In genomic region chr11:106158081-106158929, GRCm38 (mm10) we compare ENCODE assay signal across 8 mouse cellular contexts. TPM values are rescaled to one million over a fixed set of nuclear protein-coding genes. Genes with fewer than 3 reads are reported as not detected.
A peak's percentile ranks its signal among the peaks of the same experiment; 100 is the strongest.
DNase-seq lines count a peak whose midpoint lies in the region; ATAC-seq and TF ChIP-seq lines count a peak whose summit lies in the region.

No protein-coding gene starts in this region.

- peak; percentile 72 for TF ChIP-seq CTCF in cortical plate, adult 2 months (IDR thresholded peaks at IDR 0.05; ENCODE audit: extremely low read depth, insufficient read depth, low read length)
- peak; percentile 63 for TF ChIP-seq CTCF in hindbrain, postnatal 0 days (IDR thresholded peaks at IDR 0.05; ENCODE audit: low read depth)
- TF ChIP-seq CTCF in olfactory bulb, adult 2 months (IDR thresholded peaks at IDR 0.05; ENCODE audit: insufficient read depth, low read depth, low read length), result peak; percentile 56

- peak overlapping the region; percentile 51 for H3K27ac ChIP-seq in cortical plate, adult 2 months (ENCODE audit: insufficient read depth, low read length)
- 0 out of 2 replicates have a peak overlapping the region, but pooled peaks have one; percentile 5 for H3K27ac ChIP-seq in hindbrain, postnatal 0 days
- peak overlapping the region; percentile 92 for H3K27ac ChIP-seq in lung, embryonic 15.5 days
- peak overlapping the region; percentile 61 for H3K27ac ChIP-seq in olfactory bulb, adult 2 months (ENCODE audit: insufficient read depth, low read depth, low read length)

- no peaks in the 10 kb centered on the region; the same call in 1 of the 2 replicates for H3K4me1 ChIP-seq in cortical plate, adult 2 months (ENCODE audit: control insufficient read depth, insufficient read depth, low read length)
- H3K4me1 ChIP-seq in hindbrain, postnatal 0 days (ENCODE audit: insufficient read depth, low read length), result peaks cover 11% of the 10 kb centered on the region; the same call in 1 of the 2 replicates
- H3K4me1 ChIP-seq in lung, embryonic 15.5 days, result peaks cover 26% of the 10 kb centered on the region
- peaks cover 53% of the 10 kb centered on the region for H3K4me1 ChIP-seq in olfactory bulb, adult 2 months (ENCODE audit: control insufficient read depth, insufficient read depth, low read length)

- no peak overlapping the region for H3K9ac ChIP-seq in hindbrain, postnatal 0 days (replicated peaks; ENCODE audit: low read length)
- H3K9ac ChIP-seq in lung, embryonic 15.5 days, result peak overlapping the region; percentile 94

- ATAC-seq in cerebellum, adult (ENCODE audit: insufficient number of reproducible peaks, low FRiP score, low TSS enrichment), result no peak
- ATAC-seq in hindbrain, postnatal 0 days, result no peak
- no peak for ATAC-seq in lung, embryonic 15.5 days (ENCODE audit: borderline replicate concordance, extremely low read depth, low FRiP score, low TSS enrichment)

- no peaks in the 10 kb centered on the region for H3K27me3 ChIP-seq in hindbrain, postnatal 0 days (ENCODE audit: insufficient read depth, low read length)
- H3K27me3 ChIP-seq in lung, embryonic 15.5 days, result no peaks in the 10 kb centered on the region

- H3K4me2 ChIP-seq in hindbrain, postnatal 0 days (ENCODE audit: low read depth, low read length), result peak overlapping the region; percentile 87
- H3K4me2 ChIP-seq in lung, embryonic 15.5 days, result peak overlapping the region; percentile 75

- 0 out of 2 replicates have a peak, but pooled peaks have one; percentile 29 for TF ChIP-seq POLR2A in cortical plate, adult 2 months (IDR thresholded peaks at IDR 0.05; ENCODE audit: extremely low read depth, insufficient read depth, low read length)
- no peak for TF ChIP-seq POLR2A in olfactory bulb, adult 2 months (IDR thresholded peaks at IDR 0.05; ENCODE audit: insufficient read depth, low read depth, low read length)

- H3K4me3 ChIP-seq in cortical plate, adult 2 months (ENCODE audit: insufficient read depth, low read length), result peak overlapping the region; percentile 93
- no peak overlapping the region for H3K4me3 ChIP-seq in hindbrain, postnatal 0 days (ENCODE audit: low read length)
- H3K4me3 ChIP-seq in lung, embryonic 15.5 days, result peak overlapping the region; percentile 94
- H3K4me3 ChIP-seq in olfactory bulb, adult 2 months (ENCODE audit: insufficient read depth, low read depth, low read length), result peak overlapping the region; percentile 46

- H3K9me3 ChIP-seq in hindbrain, postnatal 0 days (ENCODE audit: low read length), result no peaks in the 10 kb centered on the region
- no peaks in the 10 kb centered on the region for H3K9me3 ChIP-seq in lung, embryonic 15.5 days

- peak; percentile 63 for DNase-seq in cerebellum, adult 11-12 months
- DNase-seq in 416B (ENCODE audit: low read depth), result peak; percentile 63
- DNase-seq in hindbrain, postnatal 0 days (ENCODE audit: low spot score), result peak; percentile 49
- DNase-seq in layer of hippocampus, adult 9-11 months, result no peak

- 56% methylated on average over 14 of the region's 14 CpGs for WGBS in hindbrain, postnatal 0 days
- WGBS in lung, embryonic 15.5 days, result 64% methylated on average over 14 of the region's 14 CpGs
- WGBS in olfactory bulb, adult 2 months, result 29% methylated on average over 14 of the region's 14 CpGs

- peaks cover 24% of the 10 kb centered on the region for H3K36me3 ChIP-seq in hindbrain, postnatal 0 days (ENCODE audit: insufficient read depth, low read length)
- H3K36me3 ChIP-seq in lung, embryonic 15.5 days, result peaks cover 50% of the 10 kb centered on the region

RNA-seq across cellular contexts. Expression of gene Gm10840, which starts 2.3 kb away (rescaled TPM):
- not detected in 2 replicates for polyA plus RNA-seq in cortical plate, adult 2 months (2012; rRNA removed)
- not detected in 2 replicates for total RNA-seq in hindbrain, postnatal 0 days (2014; rRNA removed)
- polyA plus RNA-seq in hindbrain, postnatal 0 days (2015; fragmentation: Nextera tagmentation; extraction: Ambion mirVana), result not detected in 2 replicates
- not detected in 2 replicates for polyA plus RNA-seq in lung, embryonic 15.5 days (2015; fragmentation: Nextera tagmentation; extraction: Ambion mirVana)
- not detected in 2 replicates for polyA plus RNA-seq in olfactory bulb, adult 2 months (2012; ENCODE audit: insufficient read depth, insufficient read length, low replicate concordance, missing spikeins)

RNA-seq across cellular contexts. Expression of gene Limd2, which starts 2.4 kb away (rescaled TPM):
- polyA plus RNA-seq in cortical plate, adult 2 months (2012; rRNA removed), result 86.0 and 102 TPM in 2 replicates
- 72.2 and 80.6 TPM in 2 replicates for total RNA-seq in hindbrain, postnatal 0 days (2014; rRNA removed)
- polyA plus RNA-seq in hindbrain, postnatal 0 days (2015; fragmentation: Nextera tagmentation; extraction: Ambion mirVana), result 120 and 124 TPM in 2 replicates
- 237 and 246 TPM in 2 replicates for polyA plus RNA-seq in lung, embryonic 15.5 days (2015; fragmentation: Nextera tagmentation; extraction: Ambion mirVana)
- 164 and 291 TPM in 2 replicates for polyA plus RNA-seq in olfactory bulb, adult 2 months (2012; ENCODE audit: insufficient read depth, insufficient read length, low replicate concordance, missing spikeins)

RNA-seq across cellular contexts. Expression of gene Strada, which starts 43.7 kb away (rescaled TPM):
- polyA plus RNA-seq in cortical plate, adult 2 months (2012; rRNA removed), result 51.9 and 55.2 TPM in 2 replicates
- total RNA-seq in hindbrain, postnatal 0 days (2014; rRNA removed), result 34.1 and 39.2 TPM in 2 replicates
- polyA plus RNA-seq in hindbrain, postnatal 0 days (2015; fragmentation: Nextera tagmentation; extraction: Ambion mirVana), result 23.6 and 25.0 TPM in 2 replicates
- 24.3 and 25.1 TPM in 2 replicates for polyA plus RNA-seq in lung, embryonic 15.5 days (2015; fragmentation: Nextera tagmentation; extraction: Ambion mirVana)
- 209 TPM in 1 of 2 replicates, not detected in the other for polyA plus RNA-seq in olfactory bulb, adult 2 months (2012; ENCODE audit: insufficient read depth, insufficient read length, low replicate concordance, missing spikeins)

RNA-seq across cellular contexts. Expression of gene Ccdc47, which starts 57.8 kb away (rescaled TPM):
- polyA plus RNA-seq in cortical plate, adult 2 months (2012; rRNA removed), result 68.3 and 83.3 TPM in 2 replicates
- total RNA-seq in hindbrain, postnatal 0 days (2014; rRNA removed), result 15.2 and 16.9 TPM in 2 replicates
- 85.2 TPM in 2 replicates for polyA plus RNA-seq in hindbrain, postnatal 0 days (2015; fragmentation: Nextera tagmentation; extraction: Ambion mirVana)
- 80.2 and 88.7 TPM in 2 replicates for polyA plus RNA-seq in lung, embryonic 15.5 days (2015; fragmentation: Nextera tagmentation; extraction: Ambion mirVana)
- not detected in 2 replicates for polyA plus RNA-seq in olfactory bulb, adult 2 months (2012; ENCODE audit: insufficient read depth, insufficient read length, low replicate concordance, missing spikeins)

RNA-seq across cellular contexts. Expression of gene Ddx42, which starts 58.4 kb away (rescaled TPM):
- polyA plus RNA-seq in cortical plate, adult 2 months (2012; rRNA removed), result 41.6 and 43.7 TPM in 2 replicates
- total RNA-seq in hindbrain, postnatal 0 days (2014; rRNA removed), result 34.1 and 38.1 TPM in 2 replicates
- 61.9 and 62.0 TPM in 2 replicates for polyA plus RNA-seq in hindbrain, postnatal 0 days (2015; fragmentation: Nextera tagmentation; extraction: Ambion mirVana)
- 69.8 and 72.7 TPM in 2 replicates for polyA plus RNA-seq in lung, embryonic 15.5 days (2015; fragmentation: Nextera tagmentation; extraction: Ambion mirVana)
- polyA plus RNA-seq in olfactory bulb, adult 2 months (2012; ENCODE audit: insufficient read depth, insufficient read length, low replicate concordance, missing spikeins), result not detected in 2 replicates

Comparison
In these comparisons a context has a peak if more than half of its experiments do, and no peak if none do; other contexts are left out.
1. H3K27ac ChIP-seq: peak in every context shown above with its lines; median percentile 92 in lung, embryonic 15.5 days; 61 in olfactory bulb, adult 2 months; 51 in cortical plate, adult 2 months; 5 in hindbrain, postnatal 0 days.